Mouse (Mus musculus): Measurements from ENCODE around the gene Lrrc14b. TPM values are rescaled to one million over a fixed set of nuclear protein-coding genes. Genes with fewer than 3 reads are reported as not detected.
A peak's percentile ranks its signal among the peaks of the same experiment; 100 is the strongest.

Gene Lrrc14b
- not detected in 2 replicates for polyA plus RNA-seq (2016; fragmentation: Nextera tagmentation; extraction: Ambion mirVana)

DNA sequence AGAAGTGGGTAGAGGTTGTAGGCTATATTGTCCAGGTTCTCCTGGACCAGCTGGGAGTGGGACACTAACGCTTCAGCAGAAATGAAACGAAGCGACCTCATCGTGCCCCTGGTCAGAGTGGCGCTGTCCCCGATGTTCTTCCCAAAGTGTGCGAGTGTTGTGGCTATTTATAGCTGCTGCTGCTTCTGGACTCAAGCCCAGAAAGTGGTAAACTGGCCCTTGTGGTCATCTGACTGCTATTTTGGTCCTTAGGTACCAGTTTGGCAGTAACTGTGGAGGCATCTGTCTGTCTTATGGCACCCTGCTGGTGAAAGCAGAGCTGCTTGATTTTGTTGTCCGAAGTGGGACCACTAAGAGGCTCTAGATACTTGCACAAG, at the start of gene Lrrc14b:
Gene Lrrc14b (minus strand): TSS at position 147 of the 377 bp plus-strand sequence.
- Histone ChIP-seq H3K4me1 (no peaks in the 10 kb centered on the region), H3K4me3 (no peak within 1 kb of the TSS), H3K27me3 (replicated peaks) (no peaks in the 10 kb centered on the region), H3K27ac (no peak within 1 kb of the TSS), H3K36me3 (peaks cover 31% of the 10 kb centered on the region), H3K9ac (no peak within 1 kb of the TSS), H3K9me3 (replicated peaks) (no peaks in the 10 kb centered on the region), H3K4me2 (no peak within 1 kb of the TSS)
- 72% methylated on average over 8 of the region's 8 CpGs for WGBS (ENCODE audit: insufficient replicate concordance)
- ATAC-seq: no peak

DNA sequence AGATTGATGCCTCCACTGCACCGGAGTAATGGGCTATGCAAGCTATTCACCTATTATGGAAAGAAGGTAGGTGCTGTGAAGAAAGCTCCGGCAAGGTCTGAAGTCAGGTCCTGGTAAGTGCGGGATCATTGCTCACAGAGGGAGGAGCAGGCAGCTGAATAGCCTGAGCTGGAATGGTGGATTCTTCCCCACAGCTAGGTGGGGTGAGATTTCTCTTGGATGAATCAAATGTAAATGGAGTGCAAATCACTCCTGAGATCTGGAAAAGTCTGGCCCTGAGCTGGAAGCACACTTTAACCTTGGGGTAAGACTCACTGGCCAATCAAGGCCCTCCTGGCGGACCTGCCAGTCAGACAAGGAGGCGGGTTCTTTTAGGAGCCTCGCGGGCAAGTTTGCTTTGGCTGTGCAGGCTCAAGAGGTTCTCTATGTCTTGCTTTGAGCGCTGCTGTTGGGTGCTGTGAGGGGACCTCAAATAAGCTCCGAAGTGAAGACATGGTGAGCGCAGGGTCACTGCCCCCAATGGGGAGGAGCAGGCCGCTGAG, 35.6 kb upstream of the Lrrc14b start, which contains the start of gene Ftl1-ps1:
Gene Ftl1-ps1 (plus strand): TSS at position 397 of the 542 bp plus-strand sequence.
- Histone ChIP-seq H3K4me2 (peak within 1 kb of the TSS; percentile 29), H3K9ac (no peak within 1 kb of the TSS), H3K27ac (no peak within 1 kb of the TSS), H3K4me1 (no peaks in the 10 kb centered on the region), H3K4me3 (no peak within 1 kb of the TSS), H3K36me3 (no peaks in the 10 kb centered on the region), H3K9me3 (replicated peaks) (no peaks in the 10 kb centered on the region), H3K27me3 (replicated peaks) (peaks cover 16% of the 10 kb centered on the region)
- ATAC-seq: no peak
- 18% methylated on average over 11 of the region's 11 CpGs for WGBS (ENCODE audit: insufficient replicate concordance)

DNA sequence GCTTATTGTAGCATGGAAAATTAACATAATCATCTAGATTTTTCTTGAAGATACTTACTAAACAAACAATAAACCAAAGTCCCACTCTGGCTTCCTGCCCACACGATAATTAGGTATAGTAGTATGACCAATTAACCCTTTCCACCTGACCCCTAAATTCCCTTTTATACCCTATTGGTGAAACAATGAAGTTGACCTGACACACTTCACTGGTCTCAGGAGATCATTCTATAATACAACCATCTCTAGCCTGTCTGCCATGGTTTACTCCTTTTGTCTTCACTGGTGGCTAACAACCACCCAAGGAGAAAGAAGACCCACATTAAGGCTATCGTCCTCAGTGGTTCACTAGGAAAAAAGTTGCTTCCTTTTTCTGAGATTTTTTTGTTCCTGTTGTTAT, 27.4 kb upstream of the Lrrc14b start:
- Histone ChIP-seq H3K36me3 (no peaks in the 10 kb centered on the region), H3K27me3 (replicated peaks) (0 out of 2 replicates have a peak, but pooled peaks cover 4% of the 10 kb centered on the region), H3K4me3 (no peak overlapping the region), H3K9me3 (replicated peaks) (no peaks in the 10 kb centered on the region), H3K4me2 (no peak overlapping the region), H3K4me1 (peaks cover 9% of the 10 kb centered on the region; the same call in 1 of the 2 replicates), H3K27ac (no peak overlapping the region), H3K9ac (no peak overlapping the region)
- no peak for ATAC-seq
- WGBS (ENCODE audit: insufficient replicate concordance): 63% methylated on average over 2 of the region's 2 CpGs

DNA sequence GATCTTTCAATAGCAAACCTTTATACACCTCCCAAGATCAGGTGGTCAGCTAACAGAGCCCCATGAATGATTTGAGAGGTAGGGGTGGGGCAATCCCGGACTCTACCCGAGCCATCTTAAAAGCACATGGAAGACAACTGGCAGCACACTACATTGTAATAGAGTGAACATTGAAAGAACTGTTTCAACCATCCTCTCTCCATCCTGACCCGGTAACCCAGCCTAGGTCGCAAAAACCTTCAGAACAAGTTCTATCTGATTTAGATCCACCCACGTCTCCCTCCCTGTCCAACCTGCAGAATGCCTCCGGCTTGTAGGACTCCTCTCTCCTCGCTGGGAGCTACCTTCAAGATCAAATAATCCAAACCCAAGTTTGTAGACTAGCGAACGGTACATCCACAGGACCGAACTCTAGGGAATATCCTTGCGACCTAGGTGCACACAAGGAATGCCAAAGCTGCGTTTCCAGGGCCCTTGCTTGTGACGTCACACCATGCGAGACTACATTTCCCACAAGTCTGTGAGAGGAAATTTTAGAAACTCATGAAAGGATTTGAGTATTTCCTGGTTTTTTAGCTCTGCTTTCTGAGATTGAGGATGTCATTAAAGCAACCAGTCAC, 26.7 kb upstream of the Lrrc14b start, which contains the start of gene Zfp72:
Gene Zfp72 (minus strand): TSS at position 466 of the 620 bp plus-strand sequence.
- Histone ChIP-seq H3K4me1 (peaks cover 9% of the 10 kb centered on the region; the same call in 1 of the 2 replicates), H3K36me3 (no peaks in the 10 kb centered on the region), H3K27ac (no peak within 1 kb of the TSS), H3K9ac (peak within 1 kb of the TSS; percentile 62; the same call in 1 of the 2 replicates), H3K4me2 (peak within 1 kb of the TSS; percentile 65), H3K27me3 (replicated peaks) (0 out of 2 replicates have a peak, but pooled peaks cover 4% of the 10 kb centered on the region), H3K4me3 (peak within 1 kb of the TSS; percentile 63), H3K9me3 (replicated peaks) (no peaks in the 10 kb centered on the region)
- 1% methylated on average over 14 of the region's 14 CpGs for WGBS (ENCODE audit: insufficient replicate concordance)
- peak; percentile 65 for ATAC-seq

DNA sequence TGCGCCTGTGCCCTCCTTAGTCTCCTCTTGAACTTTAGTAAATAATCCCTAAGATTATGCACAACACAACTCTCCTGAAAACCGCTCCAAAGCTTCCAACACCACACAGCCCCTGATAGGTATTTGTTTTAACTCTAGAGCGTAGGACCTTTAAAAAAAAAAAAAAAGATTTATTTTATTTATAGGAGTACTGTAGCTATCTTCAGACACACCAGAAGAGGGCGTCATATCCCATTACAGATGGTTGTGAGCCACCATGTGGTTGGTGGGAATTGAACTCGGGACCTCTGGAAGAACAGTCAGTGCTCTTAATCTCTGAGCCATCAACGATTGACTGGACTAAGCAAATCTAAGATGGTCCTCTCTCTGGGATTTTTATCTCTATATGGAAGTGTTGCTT, 25.9 kb upstream of the Lrrc14b start:
- WGBS (ENCODE audit: insufficient replicate concordance): 52% methylated on average over 6 of the region's 6 CpGs
- Histone ChIP-seq H3K27ac (no peak overlapping the region), H3K27me3 (replicated peaks) (no peaks in the 10 kb centered on the region), H3K9me3 (replicated peaks) (no peaks in the 10 kb centered on the region), H3K9ac (no peak overlapping the region), H3K4me3 (peak overlapping the region; percentile 63), H3K36me3 (no peaks in the 10 kb centered on the region), H3K4me1 (peaks cover 9% of the 10 kb centered on the region; the same call in 1 of the 2 replicates), H3K4me2 (peak overlapping the region; percentile 65)
- ATAC-seq: no peak

DNA sequence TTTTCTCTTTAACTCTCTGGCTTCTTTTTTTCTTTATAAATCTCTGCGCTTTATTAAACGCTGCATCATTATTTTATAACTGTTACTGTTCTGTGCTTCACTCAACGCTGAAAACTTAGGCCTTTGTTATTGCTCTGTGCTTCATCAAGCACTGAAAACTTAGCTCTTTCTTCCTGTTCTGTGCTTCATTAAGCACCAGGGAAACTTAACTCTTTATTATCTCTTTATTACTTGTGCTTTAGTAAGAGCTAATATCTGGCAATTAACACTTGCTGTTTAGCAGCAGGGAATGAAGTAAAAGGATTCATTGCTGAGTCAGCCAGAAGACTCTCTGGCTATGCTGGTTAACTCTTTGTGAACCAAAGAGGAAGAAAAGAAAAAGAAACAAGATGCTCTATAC, 18.5 kb upstream of the Lrrc14b start:
- no peaks in the 10 kb centered on the region for H3K36me3 ChIP-seq
- no peak overlapping the region for H3K4me2 ChIP-seq
- 71% methylated on average over 3 of the region's 3 CpGs for WGBS (ENCODE audit: insufficient replicate concordance)

DNA sequence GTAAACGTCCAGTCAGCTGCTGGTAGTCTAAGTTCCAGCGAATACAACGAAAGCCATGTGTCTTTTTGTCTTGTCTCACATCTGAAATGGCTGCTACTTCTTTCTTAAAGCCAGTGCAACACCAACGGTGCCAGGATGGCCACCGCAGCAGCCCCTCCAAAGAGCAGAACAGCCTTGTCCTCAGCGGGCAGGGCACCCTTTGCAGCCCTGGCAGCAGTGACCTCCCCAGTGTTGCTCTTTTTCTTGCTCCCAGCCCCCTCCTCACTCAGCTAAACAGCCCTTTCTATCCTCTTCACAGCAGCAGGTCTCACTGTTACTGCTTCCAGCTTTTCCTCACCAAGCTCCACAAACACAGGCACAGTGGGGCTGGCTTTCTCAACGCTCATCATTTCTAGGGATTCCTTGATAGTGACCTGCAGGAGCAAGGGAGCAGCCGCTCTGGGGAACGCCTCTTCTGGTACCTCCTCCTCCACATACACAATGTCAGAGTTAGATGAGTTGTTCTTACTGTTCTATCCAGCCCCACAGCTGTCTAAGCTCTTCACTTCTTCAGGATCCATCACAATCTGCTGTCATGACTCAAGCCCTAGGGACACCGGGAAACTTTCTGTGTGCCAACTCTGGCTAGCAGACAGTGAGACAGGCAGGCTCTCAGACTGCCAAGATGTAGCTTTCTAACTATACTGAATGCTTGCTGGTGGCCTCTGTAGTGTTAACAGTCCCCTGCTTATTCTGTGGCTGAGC, 17.9 kb upstream of the Lrrc14b start:
- Histone ChIP-seq H3K4me2 (no peak overlapping the region), H3K9ac (no peak overlapping the region), H3K9me3 (replicated peaks) (no peaks in the 10 kb centered on the region), H3K27ac (no peak overlapping the region), H3K4me1 (no peaks in the 10 kb centered on the region), H3K4me3 (no peak overlapping the region), H3K36me3 (no peaks in the 10 kb centered on the region), H3K27me3 (replicated peaks) (no peaks in the 10 kb centered on the region)
- WGBS (ENCODE audit: insufficient replicate concordance): 62% methylated on average over 10 of the region's 10 CpGs
- ATAC-seq: no peak

More for the DNA sequence above, 18.5 kb upstream of the Lrrc14b start:
- Histone ChIP-seq H3K9ac (no peak overlapping the region), H3K4me1 (no peaks in the 10 kb centered on the region), H3K9me3 (replicated peaks) (no peaks in the 10 kb centered on the region), H3K4me3 (no peak overlapping the region), H3K27ac (no peak overlapping the region), H3K27me3 (replicated peaks) (no peaks in the 10 kb centered on the region)
- no peak for ATAC-seq

DNA sequence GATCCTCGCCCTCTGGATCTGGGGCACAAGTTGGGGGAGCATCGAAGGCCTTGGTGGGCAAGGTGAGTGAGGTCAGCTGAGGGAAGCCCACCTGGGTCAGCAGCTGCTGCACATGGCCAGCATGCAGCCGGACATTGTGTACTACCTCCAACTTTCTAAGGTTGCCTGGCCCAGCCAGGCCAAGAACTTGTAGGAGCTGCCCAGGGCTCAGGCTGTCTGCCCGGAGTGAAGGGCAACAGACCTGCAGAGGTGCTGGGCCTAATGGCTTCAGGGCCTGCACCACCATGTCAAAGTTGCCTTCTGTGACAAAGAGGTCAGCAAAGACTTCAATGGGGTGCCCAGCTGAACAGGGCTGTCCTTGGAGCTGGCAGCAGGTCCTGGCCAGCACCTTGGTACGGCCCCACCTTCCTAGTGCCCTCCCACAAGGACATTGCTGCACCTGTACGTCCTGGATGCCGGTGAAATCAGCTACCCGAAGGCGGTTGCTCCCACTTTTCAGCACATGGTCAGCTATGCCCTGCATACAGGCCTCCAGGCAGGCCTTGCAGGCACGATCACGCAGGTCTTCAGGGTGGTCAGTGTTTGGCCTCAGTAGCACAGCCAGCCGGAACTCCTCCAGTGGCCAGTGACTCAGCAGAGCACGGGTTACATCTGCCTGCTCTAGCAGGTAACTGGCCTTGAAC, 488 bp downstream of the Lrrc14b start:
- Histone ChIP-seq H3K9me3 (replicated peaks) (no peaks in the 10 kb centered on the region), H3K4me2 (no peak overlapping the region), H3K4me1 (no peaks in the 10 kb centered on the region), H3K27me3 (replicated peaks) (no peaks in the 10 kb centered on the region), H3K36me3 (peaks cover 36% of the 10 kb centered on the region), H3K9ac (no peak overlapping the region), H3K4me3 (no peak overlapping the region), H3K27ac (no peak overlapping the region)
- peak; percentile 35; the same call in 1 of the 2 replicates for ATAC-seq
- WGBS (ENCODE audit: insufficient replicate concordance): 78% methylated on average over 13 of the region's 13 CpGs

DNA sequence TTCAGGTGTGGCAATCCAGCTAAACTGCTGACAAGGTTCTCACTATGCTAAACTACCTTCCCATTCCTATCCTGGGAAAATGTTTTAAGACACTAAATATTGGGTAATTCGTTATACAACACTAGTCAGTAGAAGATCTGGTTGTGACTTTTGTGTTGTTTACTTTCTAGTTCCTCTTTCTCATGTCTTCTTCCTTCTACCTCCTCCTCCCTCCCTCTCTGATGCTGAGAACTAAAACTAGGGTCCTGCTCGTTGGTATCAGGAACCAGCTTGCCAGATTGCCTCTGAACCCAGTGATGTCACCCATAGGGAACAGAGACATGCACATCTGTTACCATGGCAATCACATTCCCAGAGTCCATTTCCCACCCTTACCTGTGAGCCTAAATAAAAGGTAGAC, 1.6 kb downstream of the Lrrc14b start:
- H3K27me3 ChIP-seq (replicated peaks): no peaks in the 10 kb centered on the region
- H3K9ac ChIP-seq: no peak overlapping the region
- WGBS (ENCODE audit: insufficient replicate concordance): 44% methylated on average over 2 of the region's 2 CpGs
- ATAC-seq: no peak
- H3K4me1 ChIP-seq: no peaks in the 10 kb centered on the region
- no peak overlapping the region for H3K27ac ChIP-seq
- no peak overlapping the region for H3K4me3 ChIP-seq
- H3K4me2 ChIP-seq: no peak overlapping the region
- no peaks in the 10 kb centered on the region for H3K9me3 ChIP-seq (replicated peaks)
- H3K36me3 ChIP-seq: peaks cover 47% of the 10 kb centered on the region

DNA sequence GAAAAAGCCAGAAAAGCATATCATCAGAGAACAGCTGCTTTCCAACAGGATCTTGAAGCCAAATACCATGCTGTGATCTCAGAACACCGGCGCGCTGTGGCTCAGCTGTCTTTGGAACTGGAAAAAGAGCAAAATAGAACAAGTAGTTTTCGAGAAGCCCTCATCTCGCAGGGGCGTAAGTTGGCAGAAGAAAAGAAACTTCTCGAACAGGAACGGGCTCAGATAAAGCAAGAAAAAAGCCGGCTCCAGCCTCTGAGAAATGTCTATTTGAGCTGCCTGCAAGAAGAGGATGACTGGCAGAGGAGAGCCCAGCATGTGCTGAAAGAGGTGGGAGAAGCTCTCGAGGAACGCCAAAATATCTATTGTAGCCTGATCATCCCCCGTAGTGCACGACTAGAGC, 7.3 kb downstream of the Lrrc14b start:
- Histone ChIP-seq H3K36me3 (peaks cover 90% of the 10 kb centered on the region), H3K9me3 (replicated peaks) (no peaks in the 10 kb centered on the region), H3K9ac (no peak overlapping the region), H3K4me1 (peaks cover 2% of the 10 kb centered on the region; the same call in 1 of the 2 replicates), H3K27ac (no peak overlapping the region), H3K27me3 (replicated peaks) (no peaks in the 10 kb centered on the region), H3K4me2 (no peak overlapping the region), H3K4me3 (no peak overlapping the region)
- no peak for ATAC-seq
- WGBS (ENCODE audit: insufficient replicate concordance): 91% methylated on average over 13 of the region's 13 CpGs

DNA sequence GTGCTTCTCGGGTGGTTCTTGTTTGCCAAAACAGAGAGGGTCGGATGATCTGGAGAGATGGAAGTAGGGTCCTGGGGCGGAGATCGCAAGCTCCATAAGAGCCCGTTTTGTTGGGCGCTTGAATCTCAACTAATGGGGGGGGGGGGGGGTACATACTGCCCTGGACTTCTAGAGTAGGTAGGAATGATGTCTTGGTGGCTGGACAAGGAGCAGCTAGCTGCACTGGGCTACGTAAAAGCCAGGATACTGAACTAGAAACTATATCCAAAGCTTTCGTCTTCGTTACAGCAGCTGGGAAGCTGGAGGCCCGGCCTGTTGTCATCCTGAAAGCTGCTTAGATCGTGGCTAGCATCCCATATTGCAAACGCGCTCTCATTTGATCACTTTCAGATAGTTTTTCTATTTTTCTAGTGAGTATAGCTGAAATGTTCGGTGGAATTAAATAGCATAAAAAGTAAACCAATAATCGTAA, 13.3 kb downstream of the Lrrc14b start:
- H3K4me2 ChIP-seq: peak overlapping the region; percentile 84
- peak; percentile 44 for ATAC-seq
- no peaks in the 10 kb centered on the region for H3K27me3 ChIP-seq (replicated peaks)
- peak overlapping the region; percentile 81 for H3K4me3 ChIP-seq
- under 1% methylated on average over 15 of the region's 15 CpGs for WGBS (ENCODE audit: insufficient replicate concordance)
- peak overlapping the region; percentile 87 for H3K9ac ChIP-seq
- H3K27ac ChIP-seq: peak overlapping the region; percentile 91
- H3K9me3 ChIP-seq (replicated peaks): no peaks in the 10 kb centered on the region
- peaks cover 25% of the 10 kb centered on the region for H3K4me1 ChIP-seq
- peaks cover 32% of the 10 kb centered on the region for H3K36me3 ChIP-seq

Measured in liver, embryonic 12.5 days (tissue).